In genomic region chr3:122463166-122463565, GRCm38 (mm10) we compare ENCODE assay signal across 16 mouse cellular contexts.
DNase-seq lines count a peak whose midpoint lies in the region; ATAC-seq and TF ChIP-seq lines count a peak whose summit lies in the region.
"Had no signal": no experiment of that assay in that cellular context is flagged by ENCODE, and none has a peak within 500 bp of the region (broad histone marks: within the 10 kb centered on the region; RNA-seq: fewer than 3 reads in every experiment).

No protein-coding gene starts in this region.

- no peak overlapping the region for H3K4me3 ChIP-seq in hindbrain, embryonic 10.5 days
- H3K4me3 ChIP-seq in hindbrain, embryonic 14.5 days (replicated peaks; ENCODE audit: low read length) = no peak overlapping the region
- no peak overlapping the region for H3K4me3 ChIP-seq in lung, embryonic 15.5 days
- H3K4me3 ChIP-seq in lung, adult 2 months (replicated peaks; ENCODE audit: extremely low read depth, low read depth, low read length) = no peak overlapping the region
- H3K4me3 ChIP-seq: hindbrain, embryonic 12.5 days; layer of hippocampus, adult 2 months had no signal

- TF ChIP-seq POLR2A in lung, adult 2 months (IDR thresholded peaks at IDR 0.05; ENCODE audit: borderline replicate concordance, extremely low read depth, low read depth, low read length) = no peak

- peak overlapping the region; percentile 1; the same call in 1 of the 2 replicates for H3K27ac ChIP-seq in hindbrain, embryonic 10.5 days
- H3K27ac ChIP-seq in hindbrain, embryonic 14.5 days = no peak overlapping the region
- peak overlapping the region; percentile 60 for H3K27ac ChIP-seq in lung, embryonic 15.5 days
- H3K27ac ChIP-seq: hindbrain, embryonic 12.5 days; layer of hippocampus, adult 2 months had no signal

- DNase-seq in hindbrain, embryonic 10.5 days (ENCODE audit: low spot score) = no peak
- DNase-seq in hindbrain, embryonic 14.5 days (ENCODE audit: low spot score) = no peak
- DNase-seq in lung, adult 2 months = no peak
- peak; percentile 9 for DNase-seq in urinary bladder, postnatal 25 days (ENCODE audit: low spot score)
- DNase-seq in urinary bladder, postnatal 36 days (ENCODE audit: low spot score in 2 of 2) = no peak
- DNase-seq: gastrocnemius, postnatal 25 days; layer of hippocampus, postnatal 36 days; right cerebral cortex, postnatal 14 days; thymus, adult 18-20 months; thymus, postnatal 4 days had no signal

- ATAC-seq in hindbrain, embryonic 14.5 days (ENCODE audit: low FRiP score) = no peak
- no peak for ATAC-seq in lung, embryonic 15.5 days (ENCODE audit: borderline replicate concordance, extremely low read depth, low FRiP score, low TSS enrichment)
- no peak for ATAC-seq in granulocyte monocyte progenitor cell, adult 5-6 weeks (replicated peaks; ENCODE audit: poor library complexity, severe bottlenecking)
- ATAC-seq: inflammation-experienced regulatory T-cells, adult 6 months had no signal

- TF ChIP-seq CTCF in lung, adult 2 months (IDR thresholded peaks at IDR 0.05; ENCODE audit: insufficient read depth, low read length) = no peak

- H3K9me3 ChIP-seq in hindbrain, embryonic 10.5 days = no peaks in the 10 kb centered on the region
- no peaks in the 10 kb centered on the region for H3K9me3 ChIP-seq in hindbrain, embryonic 14.5 days (ENCODE audit: control insufficient read depth, low read length)
- no peaks in the 10 kb centered on the region for H3K9me3 ChIP-seq in lung, embryonic 15.5 days
- H3K9me3 ChIP-seq: hindbrain, embryonic 12.5 days had no signal

- no peak overlapping the region for H3K9ac ChIP-seq in hindbrain, embryonic 14.5 days
- no peak overlapping the region for H3K9ac ChIP-seq in lung, embryonic 15.5 days
- H3K9ac ChIP-seq: hindbrain, embryonic 12.5 days had no signal

- H3K36me3 ChIP-seq in hindbrain, embryonic 10.5 days = no peaks in the 10 kb centered on the region
- no peaks in the 10 kb centered on the region for H3K36me3 ChIP-seq in hindbrain, embryonic 14.5 days (replicated peaks; ENCODE audit: control insufficient read depth, insufficient read depth)
- no peaks in the 10 kb centered on the region for H3K36me3 ChIP-seq in lung, embryonic 15.5 days
- H3K36me3 ChIP-seq: hindbrain, embryonic 12.5 days had no signal

- peaks cover 48% of the 10 kb centered on the region for H3K4me1 ChIP-seq in hindbrain, embryonic 10.5 days (replicated peaks)
- peaks cover 23% of the 10 kb centered on the region for H3K4me1 ChIP-seq in hindbrain, embryonic 14.5 days (replicated peaks; ENCODE audit: control insufficient read depth, insufficient read depth, low read length)
- peaks cover 54% of the 10 kb centered on the region for H3K4me1 ChIP-seq in lung, embryonic 15.5 days
- peaks cover 6% of the 10 kb centered on the region for H3K4me1 ChIP-seq in lung, adult 2 months (ENCODE audit: control insufficient read depth, insufficient read depth, low read length)

- 85% methylated on average over 9 of the region's 9 CpGs for WGBS in hindbrain, embryonic 10.5 days
- 74% methylated on average over 9 of the region's 9 CpGs for WGBS in hindbrain, embryonic 14.5 days
- WGBS in lung, embryonic 15.5 days = 84% methylated on average over 9 of the region's 9 CpGs
- 85% methylated on average over 9 of the region's 9 CpGs for WGBS in lung, adult 2 months

- H3K27me3 ChIP-seq in hindbrain, embryonic 10.5 days (ENCODE audit: insufficient read depth, poor library complexity, severe bottlenecking) = no peaks in the 10 kb centered on the region
- H3K27me3 ChIP-seq in hindbrain, embryonic 14.5 days (ENCODE audit: control insufficient read depth, insufficient read depth, low read length) = no peaks in the 10 kb centered on the region
- H3K27me3 ChIP-seq in lung, embryonic 15.5 days = no peaks in the 10 kb centered on the region
- H3K27me3 ChIP-seq: hindbrain, embryonic 12.5 days had no signal

- no peak overlapping the region for H3K4me2 ChIP-seq in hindbrain, embryonic 14.5 days (replicated peaks)
- no peak overlapping the region for H3K4me2 ChIP-seq in lung, embryonic 15.5 days
- H3K4me2 ChIP-seq: heart, embryonic 11.5 days; hindbrain, embryonic 12.5 days had no signal
